Mouse (Mus musculus): Measurements from ENCODE around the gene Slc26a1.
"Not testable (repeated sequence)": the region's sequence is repeated elsewhere in the genome, so short reads cannot be mapped to it uniquely, and the experiment has no call there.

Gene Slc26a1

GRCm38 (mm10) chr5:108655891-108656650, 19.3 kb downstream of the Slc26a1 start:
- DNase-seq (ENCODE audit: low read depth, low spot score) = no peak

DNA sequence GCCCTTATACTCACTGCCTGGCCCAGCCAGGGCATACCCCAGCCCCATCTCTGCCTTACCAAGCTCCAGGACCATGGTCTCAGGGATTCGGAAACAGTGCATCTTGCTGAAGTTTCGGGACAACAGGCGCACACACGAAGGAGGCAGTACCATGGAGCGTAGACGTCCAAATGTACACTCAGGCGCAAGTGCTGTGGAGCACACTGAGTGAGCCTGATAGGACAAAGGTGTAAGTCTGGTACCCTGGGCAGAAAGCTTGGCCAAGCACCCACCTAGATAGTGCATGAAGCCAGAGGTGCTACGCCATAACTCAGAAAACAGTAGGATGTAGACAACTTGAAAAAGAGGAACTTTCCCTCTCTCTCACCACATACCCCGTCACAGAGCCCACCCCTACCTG, 20.0 kb downstream of the Slc26a1 start:
- no peak for DNase-seq (ENCODE audit: low read depth, low spot score)

- DNase-seq (ENCODE audit: low read depth, low spot score) = no peak
Measured at GRCm38 (mm10) chr5:108654444-108654990, 20.9 kb downstream of the Slc26a1 start.

DNA sequence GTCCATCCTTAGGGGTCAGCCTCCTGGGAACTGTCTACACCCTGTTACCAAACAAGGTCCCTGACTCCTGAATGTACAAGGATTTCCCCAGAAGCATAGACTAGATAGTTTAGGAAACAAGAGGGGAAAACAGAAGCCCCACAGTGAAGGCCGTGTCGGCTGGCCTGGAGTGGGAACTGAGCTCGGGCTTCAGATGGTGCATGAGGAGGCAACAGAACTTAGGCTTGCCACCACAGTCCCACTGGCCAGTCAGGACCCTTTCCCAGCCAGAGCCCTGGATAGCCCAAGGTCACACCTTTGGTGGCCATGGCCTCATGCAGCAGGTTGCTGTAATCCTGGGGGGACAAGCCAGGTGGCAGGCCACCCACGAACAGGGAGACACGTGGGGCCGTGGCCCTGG, 22.0 kb downstream of the Slc26a1 start:
- no peak for DNase-seq (ENCODE audit: low read depth, low spot score)

GRCm38 (mm10) chr5:108651823-108652222, 23.5 kb downstream of the Slc26a1 start:
- DNase-seq (ENCODE audit: low read depth, low spot score) = no peak

GRCm38 (mm10) chr5:108651136-108651720, 24.1 kb downstream of the Slc26a1 start:
- no peak for DNase-seq (ENCODE audit: low read depth, low spot score)

- no peak for DNase-seq (ENCODE audit: low read depth, low spot score)
Measured at GRCm38 (mm10) chr5:108650341-108650740, 25.0 kb downstream of the Slc26a1 start.

- DNase-seq (ENCODE audit: low read depth, low spot score) = no peak
Measured at GRCm38 (mm10) chr5:108648937-108649576, 26.3 kb downstream of the Slc26a1 start.

GRCm38 (mm10) chr5:108647820-108648465, 27.4 kb downstream of the Slc26a1 start:
- no peak for DNase-seq (ENCODE audit: low read depth, low spot score)

DNA sequence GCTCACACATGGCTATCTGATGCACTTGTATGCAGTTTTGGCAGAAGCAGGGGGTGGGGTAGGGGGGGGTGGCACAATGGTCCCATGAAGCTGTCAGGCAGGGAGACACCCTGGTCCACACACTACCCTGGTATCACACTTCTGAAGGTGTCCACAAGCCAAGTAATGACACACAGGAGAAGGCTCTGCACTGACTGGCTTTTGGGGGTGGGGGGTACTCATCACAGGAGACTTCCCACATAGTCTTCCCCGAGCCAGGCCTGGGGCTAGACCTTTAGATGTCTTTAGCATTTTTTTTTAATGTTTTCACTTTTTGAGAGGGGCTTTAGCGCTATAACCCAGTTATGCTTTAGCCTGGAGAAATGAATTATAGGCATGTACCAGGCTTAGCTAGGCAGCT, 28.1 kb downstream of the Slc26a1 start:
- DNase-seq (ENCODE audit: low read depth, low spot score) = no peak

GRCm38 (mm10) chr5:108646343-108646660, 29.1 kb downstream of the Slc26a1 start:
- no peak for DNase-seq (ENCODE audit: low read depth, low spot score)

- no peak for DNase-seq (ENCODE audit: low read depth, low spot score)
Measured at GRCm38 (mm10) chr5:108645651-108646342, 29.6 kb downstream of the Slc26a1 start.

DNA sequence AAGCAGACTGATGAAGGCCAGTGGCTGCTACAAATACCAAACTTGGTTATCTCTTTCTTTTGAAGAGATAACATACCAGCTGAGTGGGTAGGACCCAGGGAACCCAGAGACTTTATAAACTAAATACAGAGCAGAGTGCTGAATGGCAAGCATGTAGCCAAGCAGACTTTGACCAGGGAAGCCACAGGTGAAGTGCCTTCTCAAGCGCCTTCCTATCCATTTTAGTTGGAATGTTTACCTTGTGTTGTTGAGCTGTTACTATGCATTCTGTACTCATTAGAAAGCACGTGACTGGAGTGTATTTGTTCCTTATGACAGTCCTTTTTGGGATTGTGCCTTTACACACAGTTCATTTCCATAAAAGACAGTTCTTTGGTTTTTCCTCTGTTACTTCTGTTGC, 31.7 kb downstream of the Slc26a1 start:
- no peak for DNase-seq (ENCODE audit: low read depth, low spot score)

DNA sequence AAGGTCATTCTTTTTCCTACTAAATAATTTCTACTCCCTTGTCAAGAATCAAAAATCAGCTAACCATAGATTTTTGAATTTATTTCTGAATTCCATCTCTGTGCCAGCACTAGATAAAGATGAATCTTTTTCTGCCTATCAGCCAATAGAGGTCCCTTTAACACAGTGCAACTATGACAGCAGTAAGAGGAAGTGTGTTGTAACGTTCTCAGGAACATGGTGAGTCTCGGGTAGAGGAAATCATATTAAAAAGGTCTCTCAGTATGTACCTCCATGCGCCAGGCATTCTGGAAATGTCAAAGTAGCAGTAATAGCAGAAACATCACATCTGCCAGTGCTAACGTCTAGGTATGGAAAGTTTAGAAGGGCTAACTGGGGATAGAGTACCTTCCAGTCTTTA, 39.2 kb downstream of the Slc26a1 start:
- DNase-seq (ENCODE audit: low read depth, low spot score) = no peak

DNA sequence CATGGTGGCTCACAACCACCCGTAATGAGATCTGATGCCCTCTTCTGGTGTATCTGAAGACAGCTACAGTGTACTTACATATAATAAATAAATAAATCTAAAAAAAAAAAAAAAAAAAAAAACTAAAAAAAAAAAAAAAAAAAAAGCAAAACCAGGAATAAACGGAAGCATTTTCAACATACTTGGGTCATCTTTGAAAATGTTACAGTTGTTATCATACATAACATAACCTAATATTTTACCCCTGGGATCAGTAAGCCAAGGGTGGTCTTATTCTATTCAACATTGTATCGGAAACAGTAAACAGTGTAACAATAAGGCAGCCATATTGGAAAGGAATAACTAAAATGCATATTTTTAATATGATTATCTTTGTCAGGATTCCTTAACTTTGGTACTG, 41.3 kb downstream of the Slc26a1 start:
- DNase-seq (ENCODE audit: low read depth, low spot score) = not testable (repeated sequence)

DNA sequence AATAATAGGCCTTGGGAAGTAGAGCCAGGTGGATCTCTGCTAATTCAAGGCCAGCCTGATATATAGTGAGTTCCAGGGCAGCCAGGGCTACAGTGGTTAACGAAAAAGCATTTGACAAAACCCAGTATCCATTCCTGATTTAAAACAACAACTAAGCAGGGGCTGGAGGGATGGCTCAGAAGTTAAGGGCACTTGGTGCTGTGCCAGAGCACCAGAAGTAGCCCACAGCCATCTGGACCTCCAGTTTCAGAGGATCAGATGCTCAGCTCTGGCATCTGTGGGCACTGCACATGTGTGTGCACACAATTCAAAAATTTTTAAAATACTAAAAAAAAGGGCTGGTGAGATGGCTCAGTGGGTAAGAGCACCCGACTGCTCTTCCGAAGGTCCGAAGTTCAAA, 41.7 kb downstream of the Slc26a1 start:
- DNase-seq (ENCODE audit: low read depth, low spot score) = no peak

DNA sequence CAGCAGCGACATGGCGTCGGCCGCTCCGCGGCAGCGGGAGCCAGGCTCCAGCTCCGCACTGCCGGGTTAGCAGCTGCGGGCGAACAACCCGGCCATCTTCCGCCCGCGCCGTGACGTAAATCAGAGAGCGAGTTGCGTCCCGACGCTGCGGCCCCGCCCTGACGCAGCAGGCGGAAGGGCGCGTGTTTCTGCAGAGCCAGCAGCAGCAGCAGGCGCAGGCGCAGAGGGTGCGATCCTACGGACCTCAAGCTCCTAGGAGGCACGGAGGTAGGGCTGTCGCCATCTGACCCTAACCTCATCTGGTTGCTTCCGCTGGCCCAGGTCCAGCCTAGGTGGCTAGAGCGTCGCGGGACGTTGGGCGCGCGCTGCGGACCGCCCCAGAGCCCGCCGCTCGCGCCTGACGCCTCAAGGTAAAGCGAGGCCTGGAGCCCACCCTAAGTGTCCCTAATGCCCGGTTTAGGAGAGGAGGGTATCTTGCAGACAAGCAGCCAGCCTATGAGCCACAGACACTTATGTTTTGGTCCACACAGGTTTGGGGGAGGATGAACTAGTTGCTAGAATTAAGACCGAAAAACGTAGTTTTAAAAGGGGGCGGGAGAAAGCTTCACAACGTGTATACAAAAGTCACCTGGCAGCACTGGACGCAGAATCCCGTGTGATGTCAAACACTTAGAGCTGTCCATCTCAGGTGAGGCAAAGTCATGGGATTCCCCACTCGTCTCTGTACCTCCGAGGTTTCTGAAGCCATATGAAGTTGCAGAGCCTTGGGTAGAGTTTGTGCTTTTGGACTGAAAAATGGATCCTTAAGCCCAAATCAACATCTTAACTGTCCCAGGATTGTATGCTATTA, 45.5 kb downstream of the Slc26a1 start, which contains the start of the genes Gak and Tmem175:
Gak (minus strand) TSS at position 122 of the 850 bp plus-strand sequence.
Tmem175 (plus strand) TSS at position 137 of the 850 bp plus-strand sequence.
- DNase-seq (ENCODE audit: low read depth, low spot score) = peak; percentile 87

DNA sequence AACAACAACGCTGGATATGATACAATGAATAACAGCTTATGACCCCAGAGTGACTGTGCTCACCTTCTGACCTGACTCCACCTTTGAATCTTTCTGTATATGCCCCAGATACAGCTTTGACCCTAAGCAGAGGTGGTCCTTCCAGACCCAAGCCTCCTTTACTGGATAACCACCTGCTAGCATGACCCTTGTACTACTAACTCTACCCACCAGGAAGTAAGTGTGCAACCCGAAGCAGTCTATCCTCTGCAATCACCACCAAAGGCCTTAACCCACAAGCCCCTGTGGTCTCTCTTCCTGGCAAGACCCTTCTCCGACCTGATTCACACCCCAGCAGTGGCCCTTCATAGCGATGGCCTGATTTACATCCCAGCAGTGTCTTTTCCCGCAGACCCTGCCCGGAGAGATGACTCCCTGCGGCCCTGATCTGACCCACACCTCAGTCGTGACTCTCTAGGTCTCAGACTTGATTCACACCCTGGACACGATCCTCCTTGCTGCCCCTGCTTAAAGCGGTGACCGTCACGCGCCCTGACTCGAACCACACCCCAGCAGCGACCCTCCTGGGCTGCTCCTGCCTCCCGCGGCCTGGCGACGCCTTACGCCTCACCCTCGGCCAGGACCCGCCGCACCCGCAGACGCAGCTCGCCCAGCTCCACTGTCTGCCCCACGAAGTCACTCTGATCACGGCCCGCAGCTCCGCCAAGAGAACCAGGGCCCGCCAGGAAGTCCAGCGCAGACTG, 46.3 kb downstream of the Slc26a1 start:
- peak; percentile 19 for DNase-seq (ENCODE audit: low read depth, low spot score)

- no peak for DNase-seq (ENCODE audit: low read depth, low spot score)
Measured at GRCm38 (mm10) chr5:108626050-108626660, 49.2 kb downstream of the Slc26a1 start.
